Mouse (Mus musculus) hindbrain, embryonic 16.5 days (tissue): ENCODE measurements around the gene Phactr1. TPM values are rescaled to one million over a fixed set of nuclear protein-coding genes. Genes with fewer than 3 reads are reported as not detected.

Source experiments
- ATAC-seq: fragments of 200-750 bp; cut with Nextera tagmentation; 2 replicates; pipeline ENCODE4 v1.8.0; 2017; ENCODE audit warnings: moderate TSS enrichment, moderate library complexity
- H3K27ac ChIP-seq: fragments of 300-500 bp; sonication (generic); 2 replicates; pipeline ENCODE4 v1.5.1; 2014; ENCODE audit warnings: low read depth, mild to moderate bottlenecking, control low read depth, low read length, moderate library complexity
- H3K27me3 ChIP-seq: fragments of 300-500 bp; sonication (generic); replicated peaks from 2 replicates; pipeline ENCODE4 v1.6.1; 2014; ENCODE audit warnings: low read length; ENCODE audit not compliant: control insufficient read depth, insufficient read depth
- H3K36me3 ChIP-seq: fragments of 300-500 bp; sonication (generic); 2 replicates; pipeline ENCODE4 v1.6.1; 2014; ENCODE audit warnings: mild to moderate bottlenecking, low read length, moderate library complexity, mixed read lengths; ENCODE audit not compliant: control insufficient read depth, insufficient read depth
- H3K4me1 ChIP-seq: fragments of 300-500 bp; sonication (generic); 2 replicates; pipeline ENCODE4 v1.6.1; 2014; ENCODE audit warnings: low read depth, low read length; ENCODE audit not compliant: control insufficient read depth, insufficient read depth
- H3K4me2 ChIP-seq: fragments of 300-500 bp; sonication (generic); 2 replicates; pipeline ENCODE4 v1.6.1; 2014; ENCODE audit warnings: mild to moderate bottlenecking, low read length, control low read depth, moderate library complexity
- H3K4me3 ChIP-seq: fragments of 300-500 bp; sonication (generic); 2 replicates; pipeline ENCODE4 v1.5.1; 2014; ENCODE audit warnings: mild to moderate bottlenecking, low read length, control low read depth, moderate library complexity
- H3K9ac ChIP-seq: fragments of 300-500 bp; sonication (generic); 2 replicates; pipeline ENCODE4 v1.6.1; 2014; ENCODE audit warnings: low read depth, mild to moderate bottlenecking, control low read depth, low read length, moderate library complexity
- H3K9me3 ChIP-seq: fragments of 300-500 bp; sonication (generic); 2 replicates; pipeline ENCODE4 v1.6.1; 2014; ENCODE audit warnings: mild to moderate bottlenecking, low read length, moderate library complexity; ENCODE audit not compliant: control insufficient read depth
- WGBS: fragments of 180-500 bp; shearing (Covaris S2); extraction: QIAGEN DNeasy Blood & Tissue Kit; methylation state at CpG from one replicate; pipeline ENCODE4 v1.1.7; 2014; 5-methylcytosine and 5-hydroxymethylcytosine counted together
- polyA plus RNA-seq: library from polyadenylated mRNA; unstranded; fragments of >200 nt; fragmentation: Nextera tagmentation; extraction: Ambion mirVana; gene quantifications from 2 replicates; pipeline ENCODE4 v1.2.1, GENCODE M21; 2015

The Phactr1 gene
- polyA plus RNA-seq, 1 experiment from 2014 or later: 49.9 TPM

- Histone ChIP-seq H3K4me1 (peaks cover 15% of the 10 kb centered on the region), H3K9ac (0 out of 2 replicates have a peak overlapping the region, but pooled peaks have one; percentile 84), H3K27me3 (no peaks in the 10 kb centered on the region), H3K4me2 (peak overlapping the region; percentile 99), H3K9me3 (no peaks in the 10 kb centered on the region), H3K4me3 (peak overlapping the region; percentile 74), H3K36me3 (no peaks in the 10 kb centered on the region), H3K27ac (no peak overlapping the region)
- peak; percentile 70 for ATAC-seq
- 27% methylated on average over 6 of the region's 6 CpGs for WGBS
Observed at GRCm38 (mm10) chr13:42917251-42917650, 236.8 kb downstream of the Phactr1 start.

- 88% methylated on average over 2 of the region's 2 CpGs for WGBS
- Histone ChIP-seq H3K4me1 (peaks cover 15% of the 10 kb centered on the region), H3K27me3 (no peaks in the 10 kb centered on the region), H3K36me3 (no peaks in the 10 kb centered on the region), H3K4me2 (no peak overlapping the region), H3K9me3 (no peaks in the 10 kb centered on the region), H3K4me3 (no peak overlapping the region), H3K9ac (no peak overlapping the region), H3K27ac (no peak overlapping the region)
- ATAC-seq: no peak
Observed at GRCm38 (mm10) chr13:42920062-42920461, 239.6 kb downstream of the Phactr1 start.

DNA sequence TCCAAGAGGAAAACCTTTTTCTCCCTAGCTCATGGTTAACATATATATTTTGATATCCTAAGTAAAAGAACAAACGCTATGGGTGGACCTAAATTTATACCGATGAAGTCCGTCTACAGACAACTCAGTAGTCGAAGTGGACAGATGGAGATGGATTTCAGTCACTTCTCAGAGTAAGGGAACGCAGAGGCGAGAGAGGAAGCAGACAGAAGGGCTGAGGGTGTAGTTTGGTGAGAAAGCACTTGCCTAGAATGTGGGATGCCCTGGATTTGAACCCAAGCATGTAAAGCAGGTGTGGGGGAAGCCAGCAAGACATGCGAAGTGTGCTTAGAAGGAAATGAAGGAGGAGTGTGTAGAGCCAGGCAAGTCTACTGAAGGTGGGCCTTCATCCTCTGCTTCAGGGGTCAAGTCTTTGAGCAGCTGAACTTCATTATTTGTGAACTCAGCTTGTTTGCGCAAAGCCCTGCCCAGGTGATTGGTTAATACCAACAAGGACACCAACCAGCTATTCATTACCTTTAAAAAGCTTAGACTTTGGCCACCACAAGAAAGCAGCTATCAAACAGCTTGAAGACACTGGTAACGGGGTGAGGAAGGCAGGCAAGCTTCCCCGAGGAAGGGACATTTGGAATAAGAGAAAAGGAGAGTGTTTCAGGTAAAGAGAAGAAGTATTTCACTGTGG is 241.5 kb downstream of the Phactr1 start:
- Histone ChIP-seq H3K4me2 (no peak overlapping the region), H3K9ac (no peak overlapping the region), H3K27me3 (no peaks in the 10 kb centered on the region), H3K4me1 (peaks cover 9% of the 10 kb centered on the region), H3K9me3 (no peaks in the 10 kb centered on the region), H3K4me3 (no peak overlapping the region), H3K27ac (no peak overlapping the region), H3K36me3 (no peaks in the 10 kb centered on the region)
- WGBS: 95% methylated on average over 10 of the region's 10 CpGs
- no peak for ATAC-seq

DNA sequence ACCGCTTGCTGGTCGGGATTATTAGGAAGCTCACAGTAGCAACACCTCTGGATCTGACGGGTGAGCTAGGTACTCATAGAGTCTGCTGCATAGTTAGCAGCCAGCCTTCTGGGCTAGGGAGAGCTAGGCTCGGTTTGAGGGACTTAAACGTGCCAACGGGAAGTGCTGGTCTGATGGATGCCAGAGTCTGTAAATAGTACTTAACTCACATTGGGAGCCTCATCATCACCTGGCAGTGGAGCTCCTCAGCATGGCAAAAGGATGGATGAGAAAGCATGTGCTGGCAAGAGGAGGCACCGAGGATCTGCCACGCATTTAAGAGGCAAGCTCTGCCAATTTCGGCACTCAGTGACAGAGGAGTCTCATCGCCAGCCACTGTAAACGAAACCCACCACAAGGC is 247.4 kb downstream of the Phactr1 start:
- no peaks in the 10 kb centered on the region for H3K36me3 ChIP-seq
- H3K27me3 ChIP-seq: no peaks in the 10 kb centered on the region

GRCm38 (mm10) chr13:42929529-42930235 is 249.3 kb downstream of the Phactr1 start:
- no peak overlapping the region for H3K27ac ChIP-seq
- 46% methylated on average over 10 of the region's 10 CpGs for WGBS

More for the DNA sequence above, 247.4 kb downstream of the Phactr1 start:
- H3K9ac ChIP-seq: no peak overlapping the region
- no peak overlapping the region for H3K27ac ChIP-seq
- peaks cover 3% of the 10 kb centered on the region; the same call in 1 of the 2 replicates for H3K4me1 ChIP-seq
- H3K4me2 ChIP-seq: no peak overlapping the region
- no peaks in the 10 kb centered on the region for H3K9me3 ChIP-seq
- no peak for ATAC-seq
- no peak overlapping the region for H3K4me3 ChIP-seq
- 93% methylated on average over 11 of the region's 11 CpGs for WGBS

GRCm38 (mm10) chr13:42932046-42932445 is 251.6 kb downstream of the Phactr1 start:
- no peaks in the 10 kb centered on the region for H3K27me3 ChIP-seq
- no peak overlapping the region for H3K9ac ChIP-seq
- no peak overlapping the region for H3K27ac ChIP-seq
- H3K9me3 ChIP-seq: no peaks in the 10 kb centered on the region
- H3K4me2 ChIP-seq: no peak overlapping the region
- H3K4me1 ChIP-seq: peaks cover 10% of the 10 kb centered on the region
- H3K36me3 ChIP-seq: no peaks in the 10 kb centered on the region
- ATAC-seq: no peak
- WGBS: 94% methylated on average over 5 of the region's 5 CpGs
- no peak overlapping the region for H3K4me3 ChIP-seq

More at GRCm38 (mm10) chr13:42929529-42930235, 249.3 kb downstream of the Phactr1 start:
- Histone ChIP-seq H3K4me2 (no peak overlapping the region), H3K9ac (no peak overlapping the region), H3K4me1 (peaks cover 8% of the 10 kb centered on the region), H3K4me3 (no peak overlapping the region), H3K9me3 (no peaks in the 10 kb centered on the region), H3K36me3 (no peaks in the 10 kb centered on the region), H3K27me3 (no peaks in the 10 kb centered on the region)
- no peak for ATAC-seq

GRCm38 (mm10) chr13:42934538-42935126 is 254.2 kb downstream of the Phactr1 start:
- Histone ChIP-seq H3K4me2 (peak overlapping the region; percentile 23; the same call in 1 of the 2 replicates), H3K4me3 (no peak overlapping the region), H3K4me1 (peaks cover 9% of the 10 kb centered on the region), H3K9me3 (no peaks in the 10 kb centered on the region), H3K9ac (no peak overlapping the region), H3K27ac (no peak overlapping the region), H3K27me3 (no peaks in the 10 kb centered on the region), H3K36me3 (no peaks in the 10 kb centered on the region)
- peak; percentile 46; the same call in 1 of the 2 replicates for ATAC-seq
- WGBS: 34% methylated on average over 16 of the region's 16 CpGs

DNA sequence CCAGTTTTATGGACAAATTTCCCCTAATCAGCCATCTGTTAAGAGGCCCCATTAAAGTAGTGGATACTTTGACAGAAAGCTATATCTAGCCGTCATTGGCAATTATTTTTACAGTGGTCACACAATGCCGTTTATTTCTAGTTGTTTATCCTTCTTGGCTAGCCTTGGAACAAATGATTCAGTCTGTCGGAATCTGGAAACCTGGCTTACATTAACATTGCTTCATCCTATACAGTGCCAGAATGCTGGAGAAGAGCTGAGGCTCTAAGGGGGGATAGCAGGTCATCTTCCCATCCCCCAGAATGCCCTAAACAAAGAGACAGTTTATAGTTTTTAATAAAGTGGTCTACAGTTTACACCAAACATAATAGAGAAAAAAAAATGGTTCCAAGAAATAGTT is 257.4 kb downstream of the Phactr1 start:
- H3K4me2 ChIP-seq: no peak overlapping the region
- no peaks in the 10 kb centered on the region for H3K36me3 ChIP-seq
- H3K27me3 ChIP-seq: no peaks in the 10 kb centered on the region
- WGBS: 77% methylated on average over 3 of the region's 3 CpGs
- H3K27ac ChIP-seq: no peak overlapping the region
- no peaks in the 10 kb centered on the region for H3K9me3 ChIP-seq
- H3K9ac ChIP-seq: no peak overlapping the region
- peaks cover 8% of the 10 kb centered on the region for H3K4me1 ChIP-seq
- no peak overlapping the region for H3K4me3 ChIP-seq
- no peak for ATAC-seq

- no peak for ATAC-seq
- Histone ChIP-seq H3K4me1 (peaks cover 8% of the 10 kb centered on the region), H3K4me2 (no peak overlapping the region), H3K9me3 (no peaks in the 10 kb centered on the region), H3K36me3 (no peaks in the 10 kb centered on the region), H3K9ac (no peak overlapping the region), H3K4me3 (no peak overlapping the region), H3K27ac (no peak overlapping the region), H3K27me3 (no peaks in the 10 kb centered on the region)
- WGBS: 81% methylated on average over 1 of the region's 1 CpGs
Observed at GRCm38 (mm10) chr13:42938346-42938745, 257.9 kb downstream of the Phactr1 start.
